Mouse (Mus musculus): ENCODE results near the gene Zfp446.
A peak's percentile ranks its signal among the peaks of the same experiment; 100 is the strongest.
"Not testable (repeated sequence)": the region's sequence is repeated elsewhere in the genome, so short reads cannot be mapped to it uniquely, and the experiment has no call there.

Gene Zfp446

GRCm38 (mm10) chr7:12977682-12978389 is at the start of gene Zfp446:
Zfp446 (plus strand) TSS chr7:12977848.
- peak; percentile 95 to 99 for DNase-seq (ENCODE audit: low spot score in 2 of 2)

DNA sequence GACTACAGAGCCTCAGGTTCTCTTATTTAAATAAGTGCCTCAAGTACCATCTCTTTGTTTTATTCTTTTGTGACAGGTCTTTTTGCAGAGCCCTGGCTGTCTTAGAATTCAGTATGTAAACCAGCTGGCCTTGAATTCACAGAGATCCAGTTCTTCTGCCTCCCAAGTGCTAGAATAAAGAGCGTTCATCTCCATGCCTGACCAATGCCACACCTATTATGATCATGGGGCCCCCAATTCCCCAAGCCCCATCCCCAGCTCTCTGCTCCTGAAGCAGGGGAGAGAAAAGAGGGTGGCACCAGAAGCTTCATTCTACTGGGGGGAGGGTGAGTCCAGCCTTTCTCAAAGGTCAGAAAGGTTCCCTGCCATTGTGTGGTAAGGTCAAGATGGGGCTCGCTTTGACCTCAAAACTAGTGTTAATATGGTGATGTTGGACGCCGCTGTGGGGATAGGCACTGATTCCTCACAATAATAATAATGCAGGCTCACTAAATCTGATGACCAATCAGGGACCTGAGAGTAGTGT is 44.0 kb upstream of the Zfp446 start:
- no peak for DNase-seq (ENCODE audit: low spot score in 2 of 2)

DNA sequence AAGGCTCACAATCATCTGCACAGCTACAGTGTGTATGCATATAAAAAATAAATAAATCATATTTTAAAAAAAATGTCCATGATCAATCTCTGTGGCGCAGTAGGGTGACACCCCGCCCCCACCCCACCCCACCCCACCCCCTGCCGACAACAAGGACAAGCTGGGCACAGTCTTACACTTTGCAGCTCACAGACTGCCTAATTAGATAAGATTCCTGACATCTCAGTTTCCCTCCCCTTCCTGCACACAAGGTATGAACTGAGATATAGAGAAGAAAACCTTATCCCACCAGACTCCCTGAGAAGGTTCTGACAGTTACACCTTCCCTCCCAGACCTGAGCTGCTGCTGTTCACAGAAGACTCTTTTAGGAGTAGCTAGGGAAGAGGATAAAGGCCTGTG is 42.8 kb upstream of the Zfp446 start:
- no peak for DNase-seq (ENCODE audit: low spot score in 2 of 2)

GRCm38 (mm10) chr7:12937254-12937803 is 40.3 kb upstream of the Zfp446 start:
- DNase-seq (ENCODE audit: low spot score in 2 of 2) = not testable (repeated sequence)

DNA sequence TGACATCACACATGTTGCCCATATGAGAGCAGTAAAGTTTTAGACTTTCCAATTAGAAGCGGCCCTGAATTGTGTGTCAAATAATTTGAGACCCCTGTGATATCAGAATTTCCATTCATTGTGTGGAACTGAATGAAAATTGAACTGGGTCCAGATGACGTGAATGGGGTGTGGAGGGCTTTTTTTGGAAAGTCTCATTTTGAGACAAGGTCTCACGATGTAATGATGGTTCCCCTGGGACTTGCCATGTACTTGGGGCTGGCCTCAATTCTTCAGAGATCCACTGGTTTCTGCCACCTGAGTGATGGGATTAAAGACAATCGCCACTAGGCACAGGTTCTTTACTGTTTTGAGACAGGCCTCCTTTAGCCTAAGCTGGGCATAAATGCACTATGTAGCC is 37.0 kb upstream of the Zfp446 start:
- no peak for DNase-seq (ENCODE audit: low spot score in 2 of 2)

DNA sequence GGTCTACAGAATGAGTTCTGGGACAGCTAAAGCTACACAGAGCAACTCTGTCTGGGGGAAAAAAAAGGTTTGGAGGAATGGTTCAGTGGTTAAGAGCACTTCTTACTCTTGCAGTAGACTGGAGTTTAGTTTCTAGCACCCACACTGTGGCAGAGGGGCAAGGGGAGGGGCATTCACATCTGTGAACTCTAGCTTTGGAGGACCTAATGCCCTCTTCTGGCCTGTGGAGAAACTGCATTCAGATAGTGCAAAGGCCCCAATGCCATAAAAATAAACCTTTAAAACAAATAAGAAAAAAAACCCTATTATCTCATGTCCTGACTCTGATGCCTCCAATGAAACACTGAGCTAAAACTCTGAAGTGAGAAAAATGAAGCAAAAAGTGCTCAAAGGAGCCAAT is 34.2 kb upstream of the Zfp446 start:
- DNase-seq (ENCODE audit: low spot score in 2 of 2) = no peak

GRCm38 (mm10) chr7:12949032-12949871 is 28.4 kb upstream of the Zfp446 start:
- peak; percentile 90 to 93 for DNase-seq (ENCODE audit: low spot score in 2 of 2)

DNA sequence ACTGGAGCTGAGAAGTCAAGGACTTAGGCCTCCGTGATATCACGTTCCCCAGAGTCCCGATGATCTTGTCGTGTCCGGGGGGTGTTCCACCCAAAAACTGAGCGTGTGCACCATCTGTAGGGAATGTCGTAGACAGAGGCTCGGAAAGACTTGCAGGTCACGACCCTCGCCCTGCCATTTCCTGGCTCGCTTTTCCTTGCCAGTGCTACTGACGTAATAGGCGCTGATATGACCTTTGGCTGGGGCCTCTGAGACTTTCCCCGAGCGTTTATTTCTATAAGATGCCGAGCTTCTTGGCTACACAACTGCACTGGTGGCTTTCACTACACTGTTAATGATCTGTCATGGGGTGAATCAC is 27.8 kb upstream of the Zfp446 start:
- no peak for DNase-seq (ENCODE audit: low spot score in 2 of 2)

DNA sequence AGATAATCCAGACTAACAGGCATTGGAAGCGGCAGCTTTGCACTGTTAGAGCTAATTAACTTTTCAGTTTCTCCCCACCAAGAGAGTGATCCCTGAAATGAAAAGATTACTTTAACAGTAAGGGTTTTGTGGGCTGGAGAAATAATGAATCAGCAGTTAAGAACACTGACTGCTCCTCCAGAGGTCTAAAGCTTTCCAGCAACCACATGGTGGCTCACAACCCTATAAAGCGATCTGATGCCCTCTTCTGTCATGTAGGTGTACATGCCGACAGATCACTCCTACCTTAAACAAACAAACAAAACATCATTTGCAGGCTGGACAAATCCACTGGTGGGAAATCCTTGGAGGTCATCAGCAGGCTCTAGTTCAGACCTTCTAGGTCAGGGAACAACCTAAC is 22.8 kb upstream of the Zfp446 start:
- DNase-seq (ENCODE audit: low spot score in 2 of 2) = no peak

DNA sequence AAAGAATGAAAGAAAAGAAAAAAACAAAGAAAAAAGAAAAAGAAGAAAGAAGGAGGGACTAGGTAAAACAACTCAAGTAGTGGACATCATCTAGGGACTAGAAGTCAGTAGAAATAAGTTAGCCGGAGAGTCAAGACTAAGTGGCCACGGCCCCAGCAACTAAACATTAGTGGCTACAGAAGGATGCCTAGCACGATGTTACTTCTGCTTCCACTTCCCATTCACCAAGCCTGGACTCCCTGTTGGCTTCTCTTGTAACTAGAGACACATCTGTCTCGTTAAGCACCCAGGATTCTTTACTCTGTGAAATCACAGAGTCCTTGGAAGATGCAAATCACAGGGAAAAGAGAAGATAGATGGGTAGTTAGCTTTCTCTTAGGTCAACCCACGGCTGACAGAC is 20.1 kb upstream of the Zfp446 start:
- DNase-seq (ENCODE audit: low spot score in 2 of 2) = no peak

GRCm38 (mm10) chr7:12958948-12959347 is 18.7 kb upstream of the Zfp446 start:
- DNase-seq (ENCODE audit: low spot score in 2 of 2) = no peak

DNA sequence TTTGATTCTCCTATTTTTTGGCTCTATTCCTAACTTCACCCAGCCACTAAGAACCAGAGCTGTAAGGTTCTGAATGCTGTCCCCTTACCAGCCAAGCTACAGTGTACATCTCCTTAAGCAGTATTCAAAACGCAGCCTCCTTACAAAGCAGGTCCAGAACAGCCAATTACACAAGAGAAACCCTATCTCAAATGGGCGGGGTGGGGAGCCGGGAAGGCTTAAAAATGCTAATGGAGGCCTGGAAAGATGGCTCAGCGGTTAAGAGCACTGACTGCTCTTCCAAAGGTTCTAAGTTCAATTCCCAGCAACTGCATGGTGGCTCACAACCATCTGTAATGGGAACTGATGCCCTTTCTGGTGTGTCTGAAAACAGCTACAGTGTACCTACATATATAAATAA is 17.9 kb upstream of the Zfp446 start:
- no peak for DNase-seq (ENCODE audit: low spot score in 2 of 2)

DNA sequence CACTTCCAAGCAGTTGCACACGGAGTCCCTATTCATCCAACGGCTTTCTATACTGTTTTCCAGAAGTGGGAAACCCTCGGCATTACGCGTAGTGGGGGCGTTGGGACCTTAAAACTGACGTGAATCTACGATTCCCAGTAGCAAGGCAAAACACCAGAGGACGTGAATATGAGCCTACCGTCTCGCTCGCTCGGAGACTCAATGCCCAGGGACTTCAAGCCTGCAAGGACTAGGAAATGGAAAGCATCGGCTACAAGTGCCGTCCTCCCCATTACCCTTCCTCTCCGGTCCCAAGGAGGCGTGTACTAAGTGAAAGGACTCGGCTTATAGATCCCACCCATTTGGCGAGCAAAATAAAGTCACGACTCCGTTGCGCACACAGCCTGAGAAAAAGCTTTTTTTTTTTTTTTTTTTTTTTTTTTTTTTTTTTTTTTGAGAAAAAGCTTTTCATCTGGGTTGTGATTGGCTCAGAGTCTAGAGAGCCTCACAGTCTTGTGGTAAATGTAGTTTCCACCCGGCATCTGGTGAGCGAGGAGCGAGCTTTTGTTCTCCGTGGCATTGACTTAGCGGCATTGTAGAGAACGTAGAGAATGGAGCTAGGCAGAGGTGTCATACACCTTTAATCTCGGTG is 16.0 kb upstream of the Zfp446 start:
- DNase-seq (ENCODE audit: low spot score in 2 of 2) = peak in 1 of 2 experiments; percentile 27

- peak; percentile 84 to 92 for DNase-seq (ENCODE audit: low spot score in 2 of 2)
Observed at GRCm38 (mm10) chr7:12965678-12966091, 12.0 kb upstream of the Zfp446 start, which contains the start of gene Zfp324. Zfp324 (plus strand) TSS chr7:12965838.

DNA sequence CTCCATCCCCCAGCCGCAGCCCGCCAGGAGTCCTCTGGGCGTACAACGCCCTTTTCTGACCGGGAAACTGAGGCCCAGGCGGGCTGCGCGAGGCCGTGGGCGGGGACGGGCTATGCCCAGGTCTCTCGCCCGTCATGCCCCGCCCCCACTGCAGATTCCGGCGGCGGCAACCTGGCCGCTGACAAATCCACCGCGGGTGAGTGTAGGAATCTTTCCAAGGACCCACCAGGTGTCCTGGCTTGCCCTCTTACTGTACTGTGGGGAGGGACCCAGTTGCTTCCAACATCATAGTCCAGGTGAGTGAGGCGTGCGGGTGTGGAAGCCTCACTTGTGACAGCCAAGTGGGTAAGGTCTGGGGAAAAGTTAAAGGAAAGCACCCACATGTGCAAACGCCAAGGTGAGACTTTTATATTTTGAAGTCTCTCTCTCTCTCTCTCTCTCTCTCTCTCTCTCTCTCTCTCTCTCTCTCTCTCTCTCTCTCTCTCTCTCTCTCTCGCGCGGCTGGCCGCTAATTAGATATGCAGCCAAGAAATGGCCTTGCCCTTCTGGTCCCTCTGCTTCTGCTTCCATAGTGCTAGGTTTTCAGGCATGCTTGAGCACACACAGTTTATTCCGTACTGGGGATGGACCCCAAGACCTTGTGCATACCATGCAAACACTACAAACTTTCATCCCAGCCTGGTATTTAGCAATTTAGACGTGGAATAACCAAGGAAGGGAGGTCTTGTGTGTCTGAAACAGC is 11.4 kb upstream of the Zfp446 start:
- DNase-seq (ENCODE audit: low spot score in 2 of 2) = peak; percentile 50 to 57

DNA sequence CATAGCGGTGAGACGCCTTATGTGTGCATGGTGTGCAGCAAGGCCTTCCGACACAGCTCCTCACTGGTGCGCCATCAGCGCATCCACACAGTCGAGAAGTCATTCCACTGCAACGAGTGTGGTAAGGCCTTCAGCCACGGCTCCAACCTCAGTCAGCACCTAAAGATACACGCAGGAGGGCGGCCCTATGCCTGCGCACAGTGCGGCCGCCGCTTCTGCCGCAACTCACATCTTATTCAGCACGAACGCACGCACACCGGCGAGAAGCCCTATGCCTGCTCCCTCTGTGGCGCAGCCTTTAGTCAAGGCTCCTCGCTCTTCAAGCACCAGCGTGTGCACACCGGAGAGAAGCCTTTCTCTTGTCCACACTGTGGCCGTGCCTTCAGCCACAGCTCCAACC is 6.7 kb upstream of the Zfp446 start:
- DNase-seq (ENCODE audit: low spot score in 2 of 2) = no peak

GRCm38 (mm10) chr7:12978931-12979722 is 1.5 kb downstream of the Zfp446 start:
- DNase-seq (ENCODE audit: low spot score in 2 of 2) = no peak

- DNase-seq (ENCODE audit: low spot score in 2 of 2) = no peak
Observed at GRCm38 (mm10) chr7:12979776-12980175, 2.1 kb downstream of the Zfp446 start.

DNA sequence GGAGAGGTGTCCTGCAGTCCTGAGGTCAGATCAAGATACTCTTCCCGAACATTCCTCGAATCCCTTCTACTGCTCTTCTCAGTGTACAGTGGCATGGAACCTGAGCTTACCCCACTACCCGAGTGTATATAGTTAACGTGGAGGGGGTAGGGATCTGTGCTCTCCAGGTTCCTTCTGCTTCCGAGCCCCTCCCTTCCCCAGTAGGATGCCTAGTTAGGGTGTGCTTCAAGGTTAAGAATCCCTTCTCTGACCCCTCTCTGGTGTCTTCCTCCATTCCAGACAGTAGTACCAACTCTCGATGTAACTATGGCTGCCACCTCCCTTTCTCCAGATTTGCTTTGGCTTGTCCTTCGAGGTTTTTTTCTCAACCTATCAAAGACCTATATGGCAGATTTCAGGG is 2.6 kb downstream of the Zfp446 start:
- no peak for DNase-seq (ENCODE audit: low spot score in 2 of 2)

GRCm38 (mm10) chr7:12985724-12986123 is 8.1 kb downstream of the Zfp446 start:
- DNase-seq (ENCODE audit: low spot score in 2 of 2) = no peak

DNA sequence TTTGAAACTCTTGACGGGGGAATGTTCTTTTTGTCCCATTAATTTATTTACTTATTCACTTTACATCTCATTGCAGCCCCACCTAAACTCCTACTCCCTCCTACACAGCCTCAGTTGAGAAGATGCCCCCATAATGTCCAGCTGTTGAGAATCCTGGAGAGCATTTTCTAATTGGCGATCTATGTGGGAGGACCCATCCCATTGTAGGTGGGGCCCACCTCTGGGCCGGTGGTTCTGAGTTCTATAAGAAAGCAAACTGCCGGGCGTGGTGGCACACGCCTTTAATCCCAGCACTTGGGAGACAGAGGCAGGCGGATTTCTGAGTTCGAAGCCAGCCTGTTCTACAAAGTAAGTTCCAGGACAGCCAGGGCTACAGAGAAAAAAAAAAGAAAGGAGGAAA is 9.3 kb downstream of the Zfp446 start:
- no peak for DNase-seq (ENCODE audit: low spot score in 2 of 2)
